Comparison of ENCODE assay signal across 24 mouse cellular contexts in the genomic region with DNA sequence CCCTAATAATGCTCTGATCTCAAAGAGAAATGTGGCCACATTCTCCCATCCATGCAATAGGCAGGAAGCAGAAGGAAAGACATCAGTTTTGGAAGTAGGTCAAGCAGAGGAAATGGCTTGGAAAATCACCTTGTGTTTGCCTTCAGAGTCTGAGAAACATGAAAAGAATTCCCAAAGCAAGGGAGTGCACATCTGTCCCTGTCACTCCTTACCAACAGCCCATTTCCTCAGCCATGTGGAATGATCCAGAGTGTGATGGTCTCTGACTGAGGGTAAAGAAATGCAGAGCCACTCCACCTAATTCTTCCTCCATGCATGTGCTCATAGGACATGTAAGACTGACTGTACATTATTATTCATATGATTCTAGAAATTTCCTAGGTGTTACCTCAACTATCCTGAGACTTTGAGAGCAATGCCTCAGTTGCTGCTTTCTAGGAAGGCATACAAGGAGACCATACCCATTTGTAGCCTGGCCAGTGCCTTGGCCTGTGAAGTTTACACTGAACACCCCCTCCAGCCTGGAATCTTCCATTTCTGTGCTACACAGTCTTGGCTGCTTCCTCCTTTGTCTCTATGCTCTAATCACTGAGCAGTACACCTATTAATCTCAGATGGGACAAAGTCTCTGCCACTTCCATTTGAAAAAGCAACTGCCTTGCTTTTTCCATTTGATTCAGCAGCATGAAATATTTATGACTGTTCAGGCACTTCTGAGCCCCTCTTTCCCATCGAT.
DNase-seq lines count a peak whose midpoint lies in the region; ATAC-seq and TF ChIP-seq lines count a peak whose summit lies in the region.
"Had no signal": no experiment of that assay in that cellular context is flagged by ENCODE, and none has a peak within 500 bp of the region (broad histone marks: within the 10 kb centered on the region; RNA-seq: fewer than 3 reads in every experiment).

No protein-coding gene starts in this region.

- H3K27ac ChIP-seq in neural tube, embryonic 12.5 days: no peak overlapping the region
- H3K27ac ChIP-seq in limb, embryonic 10.5 days: no peak overlapping the region
- no peak overlapping the region for H3K27ac ChIP-seq in liver, postnatal 0 days (ENCODE audit: low read depth)
- H3K27ac ChIP-seq: embryonic facial prominence, embryonic 10.5 days; embryonic facial prominence, embryonic 13.5 days; forebrain, embryonic 13.5 days; gastrocnemius, adult 2 months; hindbrain, embryonic 10.5 days; hindbrain, embryonic 13.5 days; hindbrain, postnatal 0 days had no signal

- H3K4me1 ChIP-seq in neural tube, embryonic 12.5 days: 0 out of 2 replicates have a peak, but pooled peaks cover 6% of the 10 kb centered on the region
- no peaks in the 10 kb centered on the region for H3K4me1 ChIP-seq in limb, embryonic 10.5 days
- no peaks in the 10 kb centered on the region for H3K4me1 ChIP-seq in liver, postnatal 0 days (ENCODE audit: insufficient read depth)
- H3K4me1 ChIP-seq: embryonic facial prominence, embryonic 10.5 days; forebrain, embryonic 13.5 days; hindbrain, embryonic 10.5 days; hindbrain, embryonic 13.5 days had no signal

- H3K36me3 ChIP-seq in neural tube, embryonic 12.5 days: no peaks in the 10 kb centered on the region
- no peaks in the 10 kb centered on the region for H3K36me3 ChIP-seq in limb, embryonic 10.5 days
- no peaks in the 10 kb centered on the region for H3K36me3 ChIP-seq in liver, postnatal 0 days (replicated peaks; ENCODE audit: insufficient read depth, low read length)
- H3K36me3 ChIP-seq: embryonic facial prominence, embryonic 10.5 days; embryonic facial prominence, embryonic 13.5 days; hindbrain, embryonic 10.5 days; hindbrain, embryonic 13.5 days had no signal

- WGBS in neural tube, embryonic 12.5 days: 22% methylated on average over 1 of the region's 1 CpGs
- WGBS in limb, embryonic 10.5 days: 78% methylated on average over 1 of the region's 1 CpGs
- WGBS in liver, postnatal 0 days (ENCODE audit: insufficient replicate concordance): 32% methylated on average over 1 of the region's 1 CpGs

- TF ChIP-seq EP300 in liver, postnatal 0 days (IDR thresholded peaks at IDR 0.05; ENCODE audit: low read depth): no peak

- H3K9me3 ChIP-seq in neural tube, embryonic 12.5 days: no peaks in the 10 kb centered on the region
- H3K9me3 ChIP-seq in limb, embryonic 10.5 days (replicated peaks): no peaks in the 10 kb centered on the region
- H3K9me3 ChIP-seq in liver, postnatal 0 days (ENCODE audit: low read length): no peaks in the 10 kb centered on the region
- H3K9me3 ChIP-seq: embryonic facial prominence, embryonic 10.5 days; embryonic facial prominence, embryonic 13.5 days; forebrain, embryonic 13.5 days; hindbrain, embryonic 10.5 days; hindbrain, embryonic 13.5 days had no signal

- H3K9ac ChIP-seq in neural tube, embryonic 12.5 days: no peak overlapping the region
- H3K9ac ChIP-seq in liver, postnatal 0 days (replicated peaks): no peak overlapping the region
- H3K9ac ChIP-seq: embryonic facial prominence, embryonic 13.5 days; forebrain, embryonic 13.5 days; hindbrain, embryonic 13.5 days had no signal

- no peak overlapping the region for H3K4me2 ChIP-seq in neural tube, embryonic 12.5 days (replicated peaks)
- no peak overlapping the region for H3K4me2 ChIP-seq in liver, postnatal 0 days (ENCODE audit: low read depth, low read length)
- H3K4me2 ChIP-seq: embryonic facial prominence, embryonic 13.5 days; forebrain, embryonic 13.5 days; heart, embryonic 11.5 days; hindbrain, embryonic 13.5 days had no signal

- H3K27me3 ChIP-seq in neural tube, embryonic 12.5 days (replicated peaks): no peaks in the 10 kb centered on the region
- H3K27me3 ChIP-seq in limb, embryonic 10.5 days (ENCODE audit: low read depth, poor library complexity, severe bottlenecking): no peaks in the 10 kb centered on the region
- H3K27me3 ChIP-seq in liver, postnatal 0 days (ENCODE audit: insufficient read depth, low read length): no peaks in the 10 kb centered on the region
- H3K27me3 ChIP-seq: embryonic facial prominence, embryonic 13.5 days; forebrain, embryonic 13.5 days; hindbrain, embryonic 13.5 days had no signal

- DNase-seq in retina, embryonic 14.5 days (ENCODE audit: low spot score): peak; percentile 56
- no peak for DNase-seq in right cerebral cortex, postnatal 4 days
- DNase-seq in limb, embryonic 10.5 days (ENCODE audit: low spot score): no peak
- no peak for DNase-seq in liver, postnatal 0 days
- DNase-seq: adrenal gland, adult 8-10 months; adrenal gland, postnatal 25 days; cerebellum, adult 11-12 months; cerebellum, adult 8-10 months; cerebellum, postnatal 36 days; embryo, embryonic 11 days; gastrocnemius, adult 2 months; gastrocnemius, postnatal 14 days; heart, postnatal 36 days had no signal

- peak; percentile 20 for ATAC-seq in inflammation-experienced regulatory T-cells, adult 6 months
- ATAC-seq in neural tube, embryonic 12.5 days (ENCODE audit: low FRiP score, low read depth): peak; percentile 61; the same call in 1 of the 2 replicates
- ATAC-seq in liver, postnatal 0 days: no peak
- ATAC-seq: forebrain, embryonic 13.5 days; forebrain, embryonic 16.5 days; hindbrain, postnatal 0 days had no signal

- no peak for TF ChIP-seq CTCF in liver, postnatal 0 days (IDR thresholded peaks at IDR 0.05; ENCODE audit: low read depth)

- H3K4me3 ChIP-seq in neural tube, embryonic 12.5 days: no peak overlapping the region
- H3K4me3 ChIP-seq in limb, embryonic 10.5 days: no peak overlapping the region
- H3K4me3 ChIP-seq in liver, postnatal 0 days (ENCODE audit: low read depth, low read length): no peak overlapping the region
- H3K4me3 ChIP-seq: embryonic facial prominence, embryonic 10.5 days; embryonic facial prominence, embryonic 13.5 days; erythroblast, embryonic 14.5 days; forebrain, embryonic 13.5 days; gastrocnemius, adult 2 months; hindbrain, embryonic 10.5 days; hindbrain, embryonic 13.5 days had no signal
